Mouse (Mus musculus) myocyte (in vitro differentiated cells): Measurements from ENCODE around the gene Spef1. TPM values are rescaled to one million over a fixed set of nuclear protein-coding genes. Genes with fewer than 3 reads are reported as not detected.

Experiments
- H3K27me3 ChIP-seq: one replicate; pipeline ENCODE4 v1.6.1; 2011; ENCODE audit not compliant: control insufficient read depth, insufficient read depth, insufficient read length
- H3K36me3 ChIP-seq: one replicate; pipeline ENCODE4 v1.6.1; 2011; ENCODE audit not compliant: control insufficient read depth, insufficient read depth
- H3K4me2 ChIP-seq: one replicate; pipeline ENCODE4 v1.6.1; 2011; ENCODE audit warnings: low read depth, control low read depth
- H3K4me3 ChIP-seq: one replicate; pipeline ENCODE4 v1.5.1; 2011; ENCODE audit warnings: mild to moderate bottlenecking, control low read depth, moderate library complexity
- H3K79me2 ChIP-seq: one replicate; pipeline ENCODE4 v1.6.1; 2011; ENCODE audit not compliant: control insufficient read depth, insufficient read depth
- H3ac ChIP-seq: one replicate; pipeline ENCODE4 v1.6.1; 2011; ENCODE audit not compliant: control insufficient read depth, insufficient read length
- CEBPB ChIP-seq: IDR thresholded peaks from 2 replicates; pipeline ENCODE4 v1.6.1; 2011; ENCODE audit warnings: mild to moderate bottlenecking, moderate library complexity; ENCODE audit not compliant: poor library complexity, insufficient read depth, severe bottlenecking
- E2F4 ChIP-seq: IDR thresholded peaks from one replicate; pipeline ENCODE4 v1.6.1; 2011; ENCODE audit warnings: mild to moderate bottlenecking, control low read depth, moderate library complexity; ENCODE audit not compliant: insufficient read depth
- MAX ChIP-seq: IDR thresholded peaks from one replicate; pipeline ENCODE4 v1.6.1; 2011; ENCODE audit warnings: low read depth, mild to moderate bottlenecking, control low read depth
- MYOD1 ChIP-seq, 3 experiments: IDR thresholded peaks; one replicate each; pipeline ENCODE4 v1.6.1; 2011; ENCODE audit warnings: control low read depth in 2 of 3, low read depth in 2 of 3, mild to moderate bottlenecking in 2 of 3, moderate library complexity in 1 of 3; ENCODE audit not compliant: insufficient read length in 2 of 3, control insufficient read depth in 1 of 3
- MYOG ChIP-seq, 3 experiments: IDR thresholded peaks; one replicate each; pipeline ENCODE4 v1.6.1; 2011; ENCODE audit warnings: control low read depth in 2 of 3, low read depth in 2 of 3, mild to moderate bottlenecking in 2 of 3; ENCODE audit not compliant: insufficient read length in 2 of 3, control insufficient read depth in 1 of 3, insufficient read depth in 1 of 3
- POLR2A ChIP-seq: IDR thresholded peaks from one replicate; pipeline ENCODE4 v1.6.1; 2011; ENCODE audit warnings: low read depth, mild to moderate bottlenecking, control low read depth, moderate library complexity; ENCODE audit not compliant: insufficient read length
- POLR2AphosphoS2 ChIP-seq: IDR thresholded peaks from one replicate; pipeline ENCODE4 v1.6.1; 2011; ENCODE audit warnings: low read depth, control low read depth; ENCODE audit not compliant: insufficient read length
- REST ChIP-seq: IDR thresholded peaks from one replicate; pipeline ENCODE4 v1.6.1; 2011; ENCODE audit warnings: mild to moderate bottlenecking, control low read depth, moderate library complexity; ENCODE audit not compliant: insufficient read depth, insufficient read length
- SRF ChIP-seq: IDR thresholded peaks from one replicate; pipeline ENCODE4 v1.6.1; 2011; ENCODE audit warnings: low read depth; ENCODE audit not compliant: control insufficient read depth, insufficient read length
- TCF12 ChIP-seq: IDR thresholded peaks from one replicate; pipeline ENCODE4 v1.6.1; 2011; ENCODE audit warnings: mild to moderate bottlenecking, control low read depth; ENCODE audit not compliant: poor library complexity, insufficient read depth, severe bottlenecking
- TCF3 ChIP-seq: IDR thresholded peaks from one replicate; pipeline ENCODE4 v1.6.1; 2011; ENCODE audit warnings: low read depth, control low read depth; ENCODE audit not compliant: insufficient read length
- USF1 ChIP-seq: IDR thresholded peaks from one replicate; pipeline ENCODE4 v1.6.1; 2011; ENCODE audit warnings: low read depth, mild to moderate bottlenecking, control low read depth, moderate library complexity
- polyA plus RNA-seq: library from polyadenylated mRNA; unstranded; fragments of >200 nt; fragmentation: generic; extraction: Trizol; gene quantifications from one replicate; pipeline ENCODE4 v1.2.1, GENCODE M21; 2012; ENCODE audit warnings: missing spikeins

The Spef1 gene
- polyA plus RNA-seq, 1 experiment, result 9.4 TPM

DNA sequence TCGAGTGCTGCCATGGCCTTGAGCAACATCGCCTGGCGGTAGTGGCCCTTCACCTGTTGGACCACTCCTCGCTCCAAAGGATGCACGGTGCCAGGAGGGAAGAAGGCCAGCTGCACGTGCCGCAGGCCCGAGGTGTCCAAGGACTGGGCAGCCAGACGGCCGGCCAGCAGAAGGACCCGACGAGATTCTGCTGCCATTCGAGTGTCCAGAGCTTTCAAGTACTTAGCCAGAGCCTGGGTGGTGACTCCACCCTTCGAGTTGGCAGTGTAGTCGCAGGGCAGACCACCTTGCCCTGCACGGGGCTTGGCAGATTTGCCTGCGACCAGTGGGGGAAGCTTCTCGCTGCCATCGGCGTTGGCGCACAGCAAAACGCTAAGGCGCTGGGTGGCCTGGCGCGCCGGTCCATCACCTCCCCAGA lies 8.2 kb downstream of the Spef1 start:
- peak overlapping the region; percentile 92 for H3K4me2 ChIP-seq
- H3ac ChIP-seq, result peak overlapping the region; percentile 58
- H3K27me3 ChIP-seq, result no peaks in the 10 kb centered on the region
- peak overlapping the region; percentile 80 for H3K4me3 ChIP-seq
- peaks cover 36% of the 10 kb centered on the region for H3K79me2 ChIP-seq
- H3K36me3 ChIP-seq, result no peaks in the 10 kb centered on the region
- no peak for TF ChIP-seq CEBPB
- TF ChIP-seq MYOG (IDR thresholded peaks at IDR 0.05; ENCODE audit: control insufficient read depth in 1 of 3, insufficient read depth in 1 of 3, insufficient read length in 2 of 3, low read depth in 2 of 3), result no peak
- TF ChIP-seq E2F4, result no peak
- TF ChIP-seq USF1, result no peak
- no peak for TF ChIP-seq REST
- TF ChIP-seq POLR2AphosphoS2, result no peak
- TF ChIP-seq TCF12, result no peak
- TF ChIP-seq TCF3, result no peak

- no peaks in the 10 kb centered on the region for H3K27me3 ChIP-seq
- peak overlapping the region; percentile 58 for H3ac ChIP-seq
- no peak for TF ChIP-seq MYOD1 (IDR thresholded peaks at IDR 0.05; ENCODE audit: control insufficient read depth in 1 of 3, insufficient read length in 2 of 3, low read depth in 2 of 3)
- peak; percentile 47 for TF ChIP-seq POLR2AphosphoS2
- peak; percentile 5 for TF ChIP-seq USF1
- H3K4me3 ChIP-seq, result peak overlapping the region; percentile 80
- H3K36me3 ChIP-seq, result no peaks in the 10 kb centered on the region
- H3K79me2 ChIP-seq, result peaks cover 36% of the 10 kb centered on the region
- peak overlapping the region; percentile 92 for H3K4me2 ChIP-seq
Measured at GRCm38 (mm10) chr2:131177932-131178331, 9.2 kb downstream of the Spef1 start.

GRCm38 (mm10) chr2:131176491-131176890 lies 10.6 kb downstream of the Spef1 start:
- no peaks in the 10 kb centered on the region for H3K36me3 ChIP-seq
- no peak overlapping the region for H3ac ChIP-seq
- H3K4me3 ChIP-seq, result no peak overlapping the region
- no peaks in the 10 kb centered on the region for H3K27me3 ChIP-seq
- TF ChIP-seq SRF (no peak), POLR2AphosphoS2 (peak; percentile 44)
- peaks cover 36% of the 10 kb centered on the region for H3K79me2 ChIP-seq
- no peak overlapping the region for H3K4me2 ChIP-seq

- Histone ChIP-seq H3K4me2 (no peak overlapping the region), H3K79me2 (peaks cover 36% of the 10 kb centered on the region), H3K4me3 (no peak overlapping the region), H3K27me3 (no peaks in the 10 kb centered on the region), H3K36me3 (no peaks in the 10 kb centered on the region), H3ac (no peak overlapping the region)
- TF ChIP-seq USF1 (no peak), MAX (no peak), REST (no peak), SRF (no peak)
Measured at GRCm38 (mm10) chr2:131175945-131176309, 11.2 kb downstream of the Spef1 start.

DNA sequence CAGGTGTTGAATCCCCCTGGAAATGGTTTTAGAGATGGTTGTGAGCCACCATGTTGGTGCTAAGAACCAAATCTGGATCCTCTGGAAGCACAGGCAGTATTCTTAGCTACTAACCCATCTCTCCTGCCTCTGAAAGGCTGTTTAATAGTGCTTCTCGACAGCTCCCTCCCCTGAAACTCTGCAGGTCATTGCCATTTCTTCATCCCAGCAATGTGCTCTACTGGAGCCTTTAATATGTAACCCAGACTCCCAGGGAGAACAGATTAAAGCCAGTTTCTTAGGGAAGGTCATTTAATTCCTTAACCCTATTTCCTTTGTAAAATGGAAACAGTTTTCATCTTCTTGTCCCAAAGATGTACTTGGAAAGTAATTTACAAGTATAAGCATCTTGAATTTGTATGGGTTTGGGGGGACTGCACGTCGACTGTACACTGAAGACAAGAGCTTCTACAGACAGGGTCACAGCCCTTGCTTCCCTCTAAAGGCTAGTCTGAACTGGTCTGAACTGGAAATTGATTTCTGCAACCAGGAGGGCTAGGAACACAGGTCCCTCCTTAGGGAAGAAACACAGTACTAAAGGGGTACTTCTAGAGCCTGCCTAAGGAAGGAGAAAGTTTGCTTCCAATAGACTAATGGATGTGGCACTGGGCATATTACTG lies 11.7 kb downstream of the Spef1 start:
- Histone ChIP-seq H3K36me3 (no peaks in the 10 kb centered on the region), H3K4me2 (peak overlapping the region; percentile 93), H3K79me2 (peaks cover 35% of the 10 kb centered on the region), H3ac (no peak overlapping the region), H3K27me3 (no peaks in the 10 kb centered on the region), H3K4me3 (no peak overlapping the region)
- no peak for TF ChIP-seq SRF
- TF ChIP-seq REST, result no peak
- no peak for TF ChIP-seq TCF12
- no peak for TF ChIP-seq POLR2A
- no peak for TF ChIP-seq USF1
- TF ChIP-seq MAX, result no peak
- TF ChIP-seq POLR2AphosphoS2, result no peak
- no peak for TF ChIP-seq TCF3
- no peak for TF ChIP-seq E2F4
- TF ChIP-seq MYOD1 (IDR thresholded peaks at IDR 0.05; ENCODE audit: control insufficient read depth in 1 of 3, insufficient read length in 2 of 3, low read depth in 2 of 3), result no peak
- TF ChIP-seq CEBPB, result no peak
- TF ChIP-seq MYOG (IDR thresholded peaks at IDR 0.05; ENCODE audit: control insufficient read depth in 1 of 3, insufficient read depth in 1 of 3, insufficient read length in 2 of 3, low read depth in 2 of 3), result no peak

- H3K79me2 ChIP-seq, result peaks cover 31% of the 10 kb centered on the region
- peak overlapping the region; percentile 93 for H3K4me2 ChIP-seq
- H3K36me3 ChIP-seq, result no peaks in the 10 kb centered on the region
- H3ac ChIP-seq, result no peak overlapping the region
- peak overlapping the region; percentile 4 for H3K4me3 ChIP-seq
- TF ChIP-seq USF1 (no peak), POLR2A (peak; percentile 7)
- no peaks in the 10 kb centered on the region for H3K27me3 ChIP-seq
Measured at GRCm38 (mm10) chr2:131174700-131175099, 12.4 kb downstream of the Spef1 start.
